Mouse (Mus musculus) right cerebral cortex, postnatal 36 days (tissue): Measurements from ENCODE around the gene Stt3a.
A peak's percentile ranks its signal among the peaks of the same experiment; 100 is the strongest.

Source experiments
- DNase-seq, 2 experiments: peaks; one replicate each; pipeline ENCODE4 v3.0.0; 2022; ENCODE audit warnings: low spot score in 2 of 2, mixed read lengths in 1 of 2

The Stt3a gene

DNA sequence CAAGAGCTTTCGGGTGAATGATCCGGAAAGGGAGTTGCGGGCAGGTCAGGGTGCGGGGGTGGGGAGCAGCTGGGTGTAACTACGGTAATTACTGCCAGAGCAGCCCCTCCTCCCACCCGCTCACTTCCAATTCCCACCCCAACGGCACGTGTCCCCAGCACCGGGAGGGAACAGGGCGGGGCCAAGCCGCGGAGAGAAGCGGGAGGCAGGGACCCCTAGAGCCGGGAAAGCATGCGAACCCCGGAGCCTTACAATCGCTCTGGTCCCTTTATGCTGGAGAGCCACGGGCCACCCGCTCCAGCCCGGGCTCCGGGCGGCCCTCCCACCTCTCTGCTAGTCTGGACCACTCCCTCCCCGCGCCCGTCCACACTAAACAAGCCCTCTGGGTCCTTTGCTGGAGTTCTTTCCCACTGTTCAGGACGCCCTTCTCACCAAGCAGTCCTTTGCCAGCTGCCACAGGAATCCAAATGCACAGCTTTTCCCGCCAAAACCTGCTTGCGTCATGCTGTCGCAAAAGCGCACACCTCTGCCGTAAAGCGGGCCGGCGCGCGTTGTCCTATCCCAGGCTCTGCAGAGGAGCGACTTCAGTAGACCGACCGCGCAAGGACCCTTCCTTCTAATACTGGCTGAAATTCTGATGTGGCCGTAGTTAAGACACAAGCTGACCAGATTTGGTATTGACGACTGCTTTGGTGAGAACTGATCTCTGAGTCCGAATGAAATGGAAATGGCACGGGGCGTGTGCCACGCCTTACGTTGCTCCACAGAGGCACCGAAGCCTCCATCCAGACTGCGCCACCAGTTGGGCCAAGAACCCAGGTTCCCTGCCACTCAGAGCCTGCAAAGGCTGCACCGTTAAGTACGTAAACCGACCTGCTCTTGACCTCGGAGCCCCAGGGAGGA is 41.1 kb downstream of the Stt3a start:
- DNase-seq = peak; percentile 87 to 89

DNA sequence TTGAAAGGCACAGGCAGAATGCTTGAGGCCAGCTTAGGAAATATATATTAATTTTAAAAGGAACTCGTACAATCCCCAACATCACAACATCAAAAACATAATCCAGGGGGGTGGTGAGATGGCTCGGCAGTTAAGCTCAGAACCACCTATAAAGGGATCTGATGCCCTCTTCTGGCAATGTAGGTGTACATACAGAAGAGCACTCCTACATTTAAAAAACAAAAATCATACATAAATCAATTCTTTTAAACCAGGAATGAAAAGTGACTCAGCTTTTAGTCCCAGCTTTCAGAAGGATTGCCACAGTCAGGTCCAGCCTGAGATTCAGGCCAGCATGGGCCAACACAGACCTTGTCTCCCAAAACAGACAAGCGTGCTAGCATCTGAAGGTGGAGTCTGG is 50.9 kb downstream of the Stt3a start:
- no peak for DNase-seq

DNA sequence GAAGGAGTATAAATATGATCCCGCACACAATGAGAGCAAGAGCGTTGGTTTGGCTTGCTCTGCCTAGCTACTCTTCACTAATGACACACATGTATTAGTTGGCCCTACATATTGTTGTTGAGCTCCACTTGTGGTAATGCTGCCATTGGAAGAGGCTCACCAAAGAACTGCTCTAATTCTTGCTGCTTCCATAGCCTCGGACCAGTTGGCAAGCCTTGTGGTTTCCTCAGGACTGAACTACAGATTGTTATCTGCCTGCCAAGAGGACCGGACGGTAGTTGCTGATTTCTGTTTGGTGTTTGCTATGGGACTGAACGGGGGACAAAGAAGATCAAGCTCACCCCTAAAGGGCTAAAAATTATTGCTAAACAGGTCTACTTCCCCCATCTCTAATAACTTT is 60.2 kb downstream of the Stt3a start:
- DNase-seq = no peak

DNA sequence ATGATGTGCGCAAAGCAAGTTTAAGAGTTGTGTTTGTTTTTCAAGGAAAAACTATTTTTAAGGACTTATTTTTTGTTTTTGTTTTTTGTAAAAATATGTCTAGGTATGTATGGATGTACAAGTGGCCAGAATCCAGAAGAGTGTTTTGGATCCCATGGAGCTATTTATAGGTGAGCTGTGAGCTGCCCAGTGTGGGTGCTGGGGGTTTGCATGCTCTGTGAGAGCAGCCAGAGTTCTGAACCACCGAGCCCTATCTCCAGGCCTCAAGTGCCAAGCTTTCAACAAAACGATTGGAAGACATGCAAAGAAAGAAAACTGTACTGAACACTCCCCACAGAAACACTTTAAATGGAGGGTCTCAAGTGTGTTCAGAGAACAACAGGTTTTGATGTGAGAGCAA is 61.6 kb downstream of the Stt3a start:
- DNase-seq = no peak

DNA sequence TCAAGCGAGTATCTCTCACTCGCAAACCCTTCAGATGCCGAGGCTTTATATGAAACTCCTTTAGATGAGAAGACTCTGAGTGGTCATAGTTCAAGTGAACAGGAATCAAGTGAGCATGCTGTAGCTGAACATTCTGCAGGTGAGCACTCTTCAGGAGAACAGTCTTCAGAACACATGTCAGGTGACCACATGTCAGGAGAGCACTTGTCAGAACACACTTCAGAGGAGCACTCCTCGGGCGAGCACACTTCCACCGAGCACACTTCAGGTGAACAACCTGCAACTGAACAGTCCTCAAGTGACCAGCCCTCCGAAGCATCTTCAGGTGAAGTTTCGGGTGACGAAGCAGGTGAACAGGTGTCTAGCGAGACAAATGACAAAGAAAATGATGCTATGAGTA is 73.2 kb downstream of the Stt3a start:
- no peak for DNase-seq

DNA sequence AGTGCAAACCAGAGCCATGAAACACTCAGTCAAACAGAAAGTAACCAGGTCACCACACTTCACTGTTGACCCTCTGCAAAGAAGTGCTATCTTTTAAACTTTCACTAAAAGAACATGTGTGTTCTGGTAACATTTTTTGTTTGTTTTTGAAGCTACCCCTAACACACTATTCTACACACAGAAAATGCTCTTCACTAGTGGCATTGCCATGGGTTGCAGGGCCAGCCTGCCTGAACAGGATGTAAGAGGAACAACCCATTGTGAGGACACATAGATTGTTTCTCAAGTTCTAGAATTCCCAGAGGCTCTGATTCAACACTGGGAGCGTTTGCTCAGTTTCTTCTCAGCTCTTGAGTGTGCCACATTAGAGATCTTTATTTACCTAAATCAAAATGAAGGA is 74.6 kb downstream of the Stt3a start, which contains the start of gene Acrv1:
TSS of gene Acrv1 (plus strand) at position 301 of the 400 bp plus-strand sequence.
- DNase-seq = no peak

DNA sequence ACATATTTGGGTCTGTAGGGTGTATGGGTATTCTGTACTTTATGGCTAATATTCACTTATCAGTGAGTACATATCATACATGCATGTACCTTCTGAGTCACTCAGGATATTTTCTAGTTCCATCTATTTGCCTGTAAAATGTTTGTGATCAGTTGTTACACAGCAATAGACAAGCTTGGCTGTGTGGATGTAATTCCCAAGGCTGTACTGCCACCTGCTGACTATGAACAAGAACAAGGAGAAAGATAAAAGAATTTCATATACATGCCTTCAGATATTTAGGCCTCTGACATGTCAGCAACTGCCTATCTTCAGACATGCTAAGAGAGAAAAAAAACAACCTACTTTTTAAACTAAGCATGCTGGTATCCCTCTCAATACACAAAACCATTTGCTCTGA is 80.2 kb downstream of the Stt3a start:
- no peak for DNase-seq

DNA sequence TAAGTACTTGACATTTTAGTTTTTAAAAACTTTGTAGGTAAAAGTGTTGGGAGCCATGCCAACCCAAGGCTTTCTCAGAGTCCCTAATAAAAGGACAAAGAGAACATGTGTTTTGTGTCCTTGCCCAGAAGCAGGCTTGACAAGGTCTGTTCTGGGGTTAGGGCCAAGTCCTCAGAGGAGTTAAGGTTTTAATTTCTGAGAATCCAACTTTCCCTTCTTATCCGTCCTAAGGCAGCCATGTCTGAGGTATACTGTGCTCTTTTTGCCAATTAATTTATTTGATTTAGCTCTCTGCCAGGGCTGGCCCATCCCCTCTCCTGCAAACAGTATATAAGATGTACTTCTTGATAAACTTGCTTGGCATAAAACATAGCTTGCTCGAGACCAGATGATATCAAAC is 86.1 kb downstream of the Stt3a start:
- DNase-seq = no peak
